25 mouse cellular contexts compared by ENCODE assay signal in the genomic region with DNA sequence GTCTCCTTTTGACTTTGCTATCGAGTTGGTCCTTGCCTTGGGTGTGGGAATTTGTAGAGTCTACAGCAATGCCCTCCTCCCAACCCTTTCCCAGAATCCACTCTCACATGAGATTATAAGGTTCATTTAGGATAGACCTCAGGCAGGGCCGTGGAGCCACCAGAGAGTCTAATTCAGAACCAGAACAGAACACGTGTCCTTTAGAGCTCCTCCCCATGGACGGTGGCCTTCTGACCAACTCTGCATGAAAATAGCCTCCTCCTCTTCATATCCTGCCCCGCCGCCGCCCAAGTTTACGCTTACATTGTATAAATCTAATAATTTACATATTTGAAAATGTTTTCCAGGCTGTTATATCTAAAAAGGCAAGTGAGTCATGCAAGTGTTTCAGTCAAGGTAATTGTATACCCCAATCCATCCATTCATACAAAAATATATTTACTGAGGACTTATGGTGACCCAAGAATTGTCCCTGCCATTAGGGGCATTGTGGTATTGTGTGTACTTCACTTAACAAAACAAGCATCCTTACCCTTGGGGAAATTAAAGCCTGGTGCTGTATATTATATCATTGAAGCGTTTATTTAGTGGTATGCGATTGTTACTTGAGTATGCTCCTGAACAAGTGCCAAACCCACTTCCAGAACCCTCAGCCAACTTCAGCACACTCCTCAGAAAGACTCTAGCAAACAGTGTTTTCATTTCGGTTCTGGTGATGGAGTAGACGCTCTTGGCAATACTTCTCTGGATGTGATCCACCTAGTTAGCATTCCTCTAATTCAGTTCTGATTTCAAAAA. TPM values are rescaled to one million over a fixed set of nuclear protein-coding genes. Genes with fewer than 3 reads are reported as not detected.
DNase-seq lines count a peak whose midpoint lies in the region; ATAC-seq and TF ChIP-seq lines count a peak whose summit lies in the region.
"Had no signal": no experiment of that assay in that cellular context is flagged by ENCODE, and none has a peak within 500 bp of the region (broad histone marks: within the 10 kb centered on the region; RNA-seq: fewer than 3 reads in every experiment).

No protein-coding gene starts in this region.

- no peaks in the 10 kb centered on the region for H3K4me1 ChIP-seq in thymus, adult 2 months (replicated peaks; ENCODE audit: control insufficient read depth, insufficient read depth, low read length)
- H3K4me1 ChIP-seq: heart, embryonic 15.5 days; limb, embryonic 12.5 days; liver, embryonic 12.5 days had no signal

- no peak for TF ChIP-seq CTCF in thymus, adult 2 months (IDR thresholded peaks at IDR 0.05; ENCODE audit: borderline replicate concordance, control insufficient read depth, extremely low read depth, insufficient read depth, low read length, poor library complexity)

- WGBS in thymus, adult 2 months = 91% methylated on average over 12 of the region's 12 CpGs

- H3K4me2 ChIP-seq in myocyte (ENCODE audit: low read depth) = peak overlapping the region; percentile 76
- H3K4me2 ChIP-seq: heart, embryonic 15.5 days; limb, embryonic 12.5 days; liver, embryonic 12.5 days; lung, embryonic 15.5 days had no signal

- H3ac ChIP-seq in myocyte (ENCODE audit: control insufficient read depth, insufficient read length) = no peak overlapping the region

- no peaks in the 10 kb centered on the region for H3K79me2 ChIP-seq in myocyte (ENCODE audit: control insufficient read depth, insufficient read depth)

- no peak overlapping the region for H3K27ac ChIP-seq in thymus, adult 2 months (ENCODE audit: control insufficient read depth, insufficient read depth, low read length)
- H3K27ac ChIP-seq: heart, adult 2 months; heart, embryonic 15.5 days; limb, embryonic 12.5 days; liver, embryonic 12.5 days; lung, embryonic 15.5 days had no signal

- DNase-seq in frontal cortex, postnatal 25 days (ENCODE audit: low spot score in 2 of 2) = no peak
- peak; percentile 83 for DNase-seq in Muller cell, postnatal 12 days (ENCODE audit: inconsistent ontology term)
- DNase-seq in brain, embryonic 18.5 days (ENCODE audit: low read depth, low spot score) = peak; percentile 14
- no peak for DNase-seq in heart, adult 9 months (ENCODE audit: low spot score in 2 of 2)
- DNase-seq in thymus, adult 2 months = no peak
- DNase-seq: adrenal gland, postnatal 14 days; cerebellum, adult 2 months; gastrocnemius, postnatal 25 days; heart, adult 2 months; heart, postnatal 4 days; retina, postnatal 1 day; thymus, postnatal 4 days had no signal

- no peak overlapping the region for H3K4me3 ChIP-seq in myocyte
- no peak overlapping the region for H3K4me3 ChIP-seq in thymus, adult 2 months (ENCODE audit: control insufficient read depth, insufficient read depth, low read length)
- H3K4me3 ChIP-seq: heart, adult 2 months; heart, embryonic 15.5 days; limb, embryonic 12.5 days; liver, embryonic 12.5 days; lung, embryonic 15.5 days had no signal

- H3K27me3 ChIP-seq in myocyte (ENCODE audit: control insufficient read depth, insufficient read depth, insufficient read length) = no peaks in the 10 kb centered on the region
- no peaks in the 10 kb centered on the region for H3K27me3 ChIP-seq in thymus, adult 2 months (ENCODE audit: control insufficient read depth, insufficient read depth, low read length)
- H3K27me3 ChIP-seq: heart, embryonic 15.5 days; limb, embryonic 12.5 days; liver, embryonic 12.5 days; lung, embryonic 15.5 days had no signal

- ATAC-seq in frontal cortex, adult (ENCODE audit: low TSS enrichment) = peak; percentile 23; the same call in 1 of the 2 replicates
- ATAC-seq: hindbrain, embryonic 16.5 days; intestine, embryonic 16.5 days; liver, embryonic 12.5 days; midbrain, embryonic 16.5 days; Patski had no signal

- TF ChIP-seq POLR2A in myocyte (IDR thresholded peaks at IDR 0.05; ENCODE audit: insufficient read length, low read depth) = no peak
- no peak for TF ChIP-seq POLR2A in thymus, adult 2 months (IDR thresholded peaks at IDR 0.05; ENCODE audit: control insufficient read depth, extremely low read depth, insufficient read depth, low read length, poor library complexity)

- no peaks in the 10 kb centered on the region for H3K36me3 ChIP-seq in myocyte (ENCODE audit: control insufficient read depth, insufficient read depth)
- no peaks in the 10 kb centered on the region for H3K36me3 ChIP-seq in thymus, adult 2 months (ENCODE audit: control insufficient read depth, insufficient read depth, low read length)
- H3K36me3 ChIP-seq: heart, embryonic 15.5 days; limb, embryonic 12.5 days; liver, embryonic 12.5 days; lung, embryonic 15.5 days had no signal

TF ChIP-seq in myocyte, 11 proteins besides CTCF, POLR2A, EP300 and RAD21:
- TF ChIP-seq MYOG (IDR thresholded peaks at IDR 0.05; ENCODE audit: control insufficient read depth in 1 of 3, insufficient read depth in 1 of 3, insufficient read length in 2 of 3, low read depth in 2 of 3) (no peak), TCF12 (IDR thresholded peaks at IDR 0.05; ENCODE audit: insufficient read depth, poor library complexity, severe bottlenecking) (no peak), TCF3 (IDR thresholded peaks at IDR 0.05; ENCODE audit: insufficient read length, low read depth) (no peak), MAX (IDR thresholded peaks at IDR 0.05; ENCODE audit: low read depth) (no peak), USF1 (IDR thresholded peaks at IDR 0.05; ENCODE audit: low read depth) (peak; percentile 61)

RNA-seq across cellular contexts. Expression of gene Dmp1, which starts 1.1 kb away (rescaled TPM):
- polyA plus RNA-seq in myocyte (2012; fragmentation: generic; extraction: Trizol) = 2.2 TPM
- not detected in 2 replicates for polyA plus RNA-seq in thymus, adult 2 months (2012; rRNA removed)
- polyA plus RNA-seq: heart, adult 2 months; liver, embryonic 12.5 days; Patski; testis, adult 2 months had no signal

RNA-seq across cellular contexts. Expression of gene Dspp, which starts 30.8 kb away (rescaled TPM):
- not detected for polyA plus RNA-seq in myocyte (2012; fragmentation: generic; extraction: Trizol)
- polyA plus RNA-seq in thymus, adult 2 months (2012; rRNA removed) = not detected in 2 replicates
- polyA plus RNA-seq: embryonic facial prominence, embryonic 11.5 days; heart, adult 2 months; heart, embryonic 15.5 days; hindbrain, embryonic 16.5 days; intestine, embryonic 16.5 days; kidney, embryonic 16.5 days; limb, embryonic 12.5 days; liver, embryonic 12.5 days; midbrain, embryonic 16.5 days; Patski; testis, adult 2 months had no signal

Comparison
In these comparisons a context has a peak if more than half of its experiments do, and no peak if none do; other contexts are left out.
1. DNase-seq: peak in Muller cell, postnatal 12 days (single experiment) and brain, embryonic 18.5 days (single experiment); none in frontal cortex, postnatal 25 days (0 of 2), heart, adult 9 months (0 of 2) and thymus, adult 2 months (single experiment).